Mouse (Mus musculus): ENCODE results near the gene Ahnak. TPM values are rescaled to one million over a fixed set of nuclear protein-coding genes. Genes with fewer than 3 reads are reported as not detected.

The Ahnak gene
- polyA plus RNA-seq, 1 experiment = 163 TPM

GRCm38 (mm10) chr19:9038136-9038535 is 49.1 kb downstream of the Ahnak start:
- H3K36me3 ChIP-seq (ENCODE audit: control insufficient read depth, insufficient read depth, low read length, poor library complexity, severe bottlenecking) = no peaks in the 10 kb centered on the region
- TF ChIP-seq EP300 (IDR thresholded peaks at IDR 0.05; ENCODE audit: insufficient read depth, low read depth, low read length) (no peak), POLR2A (IDR thresholded peaks at IDR 0.05; ENCODE audit: insufficient read depth, low read length) (no peak), CTCF (IDR thresholded peaks at IDR 0.05; ENCODE audit: low read depth, low read length) (no peak)
- no peak overlapping the region for H3K4me3 ChIP-seq (ENCODE audit: low read depth, low read length)

GRCm38 (mm10) chr19:9039266-9039665 is 50.2 kb downstream of the Ahnak start:
- no peaks in the 10 kb centered on the region for H3K36me3 ChIP-seq (ENCODE audit: control insufficient read depth, insufficient read depth, low read length, poor library complexity, severe bottlenecking)
- no peak overlapping the region for H3K27ac ChIP-seq (ENCODE audit: insufficient read depth, low read length)
- H3K27me3 ChIP-seq (ENCODE audit: control insufficient read depth, insufficient read depth, low read length, poor library complexity, severe bottlenecking) = no peaks in the 10 kb centered on the region
- no peak overlapping the region for H3K4me3 ChIP-seq (ENCODE audit: low read depth, low read length)
- no peaks in the 10 kb centered on the region for H3K4me1 ChIP-seq (ENCODE audit: control insufficient read depth, insufficient read depth, low read length)
- no peak overlapping the region for H3K9ac ChIP-seq (ENCODE audit: low read depth, poor library complexity, severe bottlenecking)
- H3K9me3 ChIP-seq (replicated peaks; ENCODE audit: control insufficient read depth, insufficient read depth, low read length, poor library complexity, severe bottlenecking) = no peaks in the 10 kb centered on the region
- TF ChIP-seq EP300 (IDR thresholded peaks at IDR 0.05; ENCODE audit: insufficient read depth, low read depth, low read length) (no peak), POLR2A (IDR thresholded peaks at IDR 0.05; ENCODE audit: insufficient read depth, low read length) (no peak), CTCF (IDR thresholded peaks at IDR 0.05; ENCODE audit: low read depth, low read length) (no peak)

More at GRCm38 (mm10) chr19:9038136-9038535, 49.1 kb downstream of the Ahnak start:
- Histone ChIP-seq H3K27me3 (ENCODE audit: control insufficient read depth, insufficient read depth, low read length, poor library complexity, severe bottlenecking) (no peaks in the 10 kb centered on the region), H3K9me3 (replicated peaks; ENCODE audit: control insufficient read depth, insufficient read depth, low read length, poor library complexity, severe bottlenecking) (no peaks in the 10 kb centered on the region), H3K4me1 (ENCODE audit: control insufficient read depth, insufficient read depth, low read length) (peaks cover 2% of the 10 kb centered on the region), H3K9ac (ENCODE audit: low read depth, poor library complexity, severe bottlenecking) (no peak overlapping the region), H3K27ac (ENCODE audit: insufficient read depth, low read length) (no peak overlapping the region)

GRCm38 (mm10) chr19:9039928-9040327 is 50.8 kb downstream of the Ahnak start:
- no peak for TF ChIP-seq EP300 (IDR thresholded peaks at IDR 0.05; ENCODE audit: insufficient read depth, low read depth, low read length)
- H3K4me1 ChIP-seq (ENCODE audit: control insufficient read depth, insufficient read depth, low read length) = no peaks in the 10 kb centered on the region
- no peak overlapping the region for H3K9ac ChIP-seq (ENCODE audit: low read depth, poor library complexity, severe bottlenecking)
- H3K27me3 ChIP-seq (ENCODE audit: control insufficient read depth, insufficient read depth, low read length, poor library complexity, severe bottlenecking) = no peaks in the 10 kb centered on the region
- H3K27ac ChIP-seq (ENCODE audit: insufficient read depth, low read length) = no peak overlapping the region
- H3K9me3 ChIP-seq (replicated peaks; ENCODE audit: control insufficient read depth, insufficient read depth, low read length, poor library complexity, severe bottlenecking) = no peaks in the 10 kb centered on the region
- H3K4me3 ChIP-seq (ENCODE audit: low read depth, low read length) = no peak overlapping the region
- no peaks in the 10 kb centered on the region for H3K36me3 ChIP-seq (ENCODE audit: control insufficient read depth, insufficient read depth, low read length, poor library complexity, severe bottlenecking)

GRCm38 (mm10) chr19:9040649-9041048 is 51.6 kb downstream of the Ahnak start:
- H3K27me3 ChIP-seq (ENCODE audit: control insufficient read depth, insufficient read depth, low read length, poor library complexity, severe bottlenecking) = no peaks in the 10 kb centered on the region
- no peak overlapping the region for H3K9ac ChIP-seq (ENCODE audit: low read depth, poor library complexity, severe bottlenecking)
- no peaks in the 10 kb centered on the region for H3K9me3 ChIP-seq (replicated peaks; ENCODE audit: control insufficient read depth, insufficient read depth, low read length, poor library complexity, severe bottlenecking)
- TF ChIP-seq CTCF (IDR thresholded peaks at IDR 0.05; ENCODE audit: low read depth, low read length) = no peak
- TF ChIP-seq EP300 (IDR thresholded peaks at IDR 0.05; ENCODE audit: insufficient read depth, low read depth, low read length) = no peak
- TF ChIP-seq POLR2A (IDR thresholded peaks at IDR 0.05; ENCODE audit: insufficient read depth, low read length) = no peak
- no peaks in the 10 kb centered on the region for H3K4me1 ChIP-seq (ENCODE audit: control insufficient read depth, insufficient read depth, low read length)
- H3K4me3 ChIP-seq (ENCODE audit: low read depth, low read length) = no peak overlapping the region
- H3K27ac ChIP-seq (ENCODE audit: insufficient read depth, low read length) = no peak overlapping the region
- no peaks in the 10 kb centered on the region for H3K36me3 ChIP-seq (ENCODE audit: control insufficient read depth, insufficient read depth, low read length, poor library complexity, severe bottlenecking)

- Histone ChIP-seq H3K36me3 (ENCODE audit: control insufficient read depth, insufficient read depth, low read length, poor library complexity, severe bottlenecking) (no peaks in the 10 kb centered on the region), H3K27ac (ENCODE audit: insufficient read depth, low read length) (no peak overlapping the region), H3K4me3 (ENCODE audit: low read depth, low read length) (no peak overlapping the region), H3K9ac (ENCODE audit: low read depth, poor library complexity, severe bottlenecking) (no peak overlapping the region), H3K27me3 (ENCODE audit: control insufficient read depth, insufficient read depth, low read length, poor library complexity, severe bottlenecking) (no peaks in the 10 kb centered on the region), H3K4me1 (ENCODE audit: control insufficient read depth, insufficient read depth, low read length) (no peaks in the 10 kb centered on the region), H3K9me3 (replicated peaks; ENCODE audit: control insufficient read depth, insufficient read depth, low read length, poor library complexity, severe bottlenecking) (no peaks in the 10 kb centered on the region)
- no peak for TF ChIP-seq POLR2A (IDR thresholded peaks at IDR 0.05; ENCODE audit: insufficient read depth, low read length)
- no peak for TF ChIP-seq CTCF (IDR thresholded peaks at IDR 0.05; ENCODE audit: low read depth, low read length)
- TF ChIP-seq EP300 (IDR thresholded peaks at IDR 0.05; ENCODE audit: insufficient read depth, low read depth, low read length) = no peak
These were observed 52.0 kb downstream of the Ahnak start for GRCm38 (mm10) chr19:9041074-9041473.

GRCm38 (mm10) chr19:9043123-9043522 is 54.0 kb downstream of the Ahnak start:
- Histone ChIP-seq H3K4me3 (ENCODE audit: low read depth, low read length) (no peak overlapping the region), H3K9me3 (replicated peaks; ENCODE audit: control insufficient read depth, insufficient read depth, low read length, poor library complexity, severe bottlenecking) (no peaks in the 10 kb centered on the region), H3K9ac (ENCODE audit: low read depth, poor library complexity, severe bottlenecking) (no peak overlapping the region), H3K4me1 (ENCODE audit: control insufficient read depth, insufficient read depth, low read length) (peaks cover 2% of the 10 kb centered on the region), H3K27me3 (ENCODE audit: control insufficient read depth, insufficient read depth, low read length, poor library complexity, severe bottlenecking) (no peaks in the 10 kb centered on the region), H3K27ac (ENCODE audit: insufficient read depth, low read length) (no peak overlapping the region), H3K36me3 (ENCODE audit: control insufficient read depth, insufficient read depth, low read length, poor library complexity, severe bottlenecking) (no peaks in the 10 kb centered on the region)
- no peak for TF ChIP-seq CTCF (IDR thresholded peaks at IDR 0.05; ENCODE audit: low read depth, low read length)
- TF ChIP-seq EP300 (IDR thresholded peaks at IDR 0.05; ENCODE audit: insufficient read depth, low read depth, low read length) = no peak
- TF ChIP-seq POLR2A (IDR thresholded peaks at IDR 0.05; ENCODE audit: insufficient read depth, low read length) = no peak

Measured in ES-Bruce4 (cell line).